ENCODE assay signal across 22 mouse cellular contexts in the genomic region with DNA sequence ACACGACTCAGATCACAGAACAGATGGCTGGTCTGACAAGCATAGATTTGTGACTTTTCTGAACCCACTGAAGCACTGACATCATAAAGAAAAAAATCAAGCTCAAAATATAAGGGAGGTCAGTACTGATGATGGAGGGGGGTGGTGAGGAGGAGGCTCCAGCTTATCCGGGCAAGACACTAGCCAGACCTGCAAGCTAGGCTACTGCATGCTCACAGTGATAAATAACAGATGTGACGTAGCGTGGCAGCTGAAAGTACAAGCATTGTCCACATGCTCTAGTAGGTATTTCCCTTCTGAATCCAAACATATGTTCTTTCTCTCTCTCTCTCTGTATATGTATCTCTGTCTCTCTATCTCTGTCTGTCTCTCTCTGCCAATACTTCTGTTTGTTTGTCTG.
DNase-seq lines count a peak whose midpoint lies in the region; ATAC-seq lines count a peak whose summit lies in the region.
"Had no signal": no experiment of that assay in that cellular context is flagged by ENCODE, and none has a peak within 500 bp of the region (broad histone marks: within the 10 kb centered on the region; RNA-seq: fewer than 3 reads in every experiment).

No protein-coding gene starts in this region.

- no peak overlapping the region for H3K4me3 ChIP-seq in kidney, embryonic 14.5 days (ENCODE audit: low read length)
- H3K4me3 ChIP-seq: gastrocnemius, adult 2 months; heart, adult 2 months; heart, embryonic 15.5 days; layer of hippocampus, adult 2 months; megakaryocyte, embryonic 14.5 days had no signal

- H3K27ac ChIP-seq in kidney, embryonic 14.5 days (ENCODE audit: low read depth, low read length): no peak overlapping the region
- H3K27ac ChIP-seq: gastrocnemius, adult 2 months; heart, adult 2 months; heart, embryonic 15.5 days; layer of hippocampus, adult 2 months had no signal

- H3K4me2 ChIP-seq in kidney, embryonic 14.5 days (replicated peaks; ENCODE audit: low read depth, low read length): no peak overlapping the region
- H3K4me2 ChIP-seq: heart, embryonic 15.5 days had no signal

- no peak for DNase-seq in kidney, postnatal 10 days
- DNase-seq in embryo, embryonic 10 days (ENCODE audit: low spot score): peak; percentile 55
- peak; percentile 19 for DNase-seq in embryo, embryonic 9.5 days (ENCODE audit: extremely low spot score)
- peak; percentile 46 for DNase-seq in mesoderm, embryonic 11.5 days (ENCODE audit: low read depth, low spot score)
- DNase-seq in gastrocnemius, adult 8-10 months (ENCODE audit: low spot score in 2 of 2): no peak
- DNase-seq: cerebellum, adult 8-10 months; gastrocnemius, adult 2 months; heart, adult 2 months; kidney, postnatal 14 days; layer of hippocampus, postnatal 36 days; lung, adult 18-20 months; spleen, adult 18-20 months; thymus, adult 18-20 months had no signal

- H3K36me3 ChIP-seq in kidney, embryonic 14.5 days (ENCODE audit: control insufficient read depth, insufficient read depth, low read length): no peaks in the 10 kb centered on the region
- H3K36me3 ChIP-seq: heart, embryonic 15.5 days had no signal

- no peak overlapping the region for H3K9ac ChIP-seq in kidney, embryonic 14.5 days (ENCODE audit: low read depth, low read length)
- H3K9ac ChIP-seq: heart, embryonic 15.5 days had no signal

- H3K9me3 ChIP-seq in kidney, embryonic 14.5 days (ENCODE audit: control insufficient read depth, low read length): no peaks in the 10 kb centered on the region
- H3K9me3 ChIP-seq: heart, embryonic 15.5 days; megakaryocyte, embryonic 14.5 days had no signal

- ATAC-seq in kidney, embryonic 14.5 days (ENCODE audit: low FRiP score, low TSS enrichment): peak; percentile 57; the same call in 1 of the 2 replicates
- no peak for ATAC-seq in inflammation-experienced regulatory T-cells, adult 6 months
- ATAC-seq: forebrain, embryonic 16.5 days; hindbrain, embryonic 16.5 days; intestine, postnatal 0 days; midbrain, embryonic 16.5 days had no signal

- no peaks in the 10 kb centered on the region for H3K4me1 ChIP-seq in kidney, embryonic 14.5 days (ENCODE audit: control insufficient read depth, insufficient read depth, low read length)
- H3K4me1 ChIP-seq: heart, embryonic 15.5 days; megakaryocyte, embryonic 14.5 days had no signal

- H3K27me3 ChIP-seq in kidney, embryonic 14.5 days (ENCODE audit: control insufficient read depth, insufficient read depth, low read length): no peaks in the 10 kb centered on the region
- H3K27me3 ChIP-seq: heart, embryonic 15.5 days; megakaryocyte, embryonic 14.5 days had no signal

- WGBS in kidney, embryonic 14.5 days: 34% methylated on average over 4 of the region's 4 CpGs

Comparison
In these comparisons a context has a peak if more than half of its experiments do, and no peak if none do; other contexts are left out.
1. DNase-seq: peak in embryo, embryonic 10 days (single experiment), embryo, embryonic 9.5 days (single experiment) and mesoderm, embryonic 11.5 days (single experiment); none in kidney, postnatal 10 days (single experiment) and gastrocnemius, adult 8-10 months (0 of 2).